Comparison of ENCODE assay signal across 15 mouse cellular contexts in the genomic region with DNA sequence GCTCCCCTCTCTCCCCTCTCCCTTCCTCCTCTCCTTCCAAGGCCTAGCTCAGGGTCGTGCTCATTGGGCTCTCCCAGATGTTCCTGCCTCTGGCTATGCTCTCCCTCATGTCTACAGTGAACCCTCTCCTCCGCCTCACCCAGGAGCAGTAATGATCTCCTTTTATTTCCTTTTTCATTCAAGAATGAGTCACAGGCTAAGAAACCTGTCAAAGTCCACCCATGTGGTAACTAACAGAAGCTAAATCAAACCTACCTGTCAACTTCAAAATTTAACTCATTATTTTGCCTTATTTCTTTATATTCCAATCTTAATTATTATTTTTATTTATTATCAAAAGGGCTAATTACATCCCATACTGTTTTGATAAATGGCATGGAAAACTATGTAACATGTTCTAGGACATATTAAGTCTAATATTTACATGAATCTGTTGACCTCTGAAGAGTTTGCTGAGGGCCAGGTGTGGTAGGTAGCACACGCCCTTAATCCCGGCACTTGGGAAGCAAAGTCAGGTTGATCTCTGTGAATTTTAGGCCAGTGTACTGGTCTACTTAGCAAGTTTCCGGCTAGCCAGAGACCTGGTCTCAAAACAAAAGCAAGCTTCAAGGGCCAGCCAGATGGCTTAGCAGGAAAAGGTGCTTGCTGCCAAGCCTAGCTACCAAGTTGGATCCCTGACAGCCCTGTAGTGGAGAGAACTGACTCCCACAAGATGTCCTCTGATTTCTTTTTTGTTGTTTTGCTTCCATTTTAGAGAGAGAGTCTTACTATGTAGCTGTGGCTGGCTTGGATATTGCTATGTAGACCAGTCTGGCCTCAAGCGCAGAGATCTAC. TPM values are rescaled to one million over a fixed set of nuclear protein-coding genes. Genes with fewer than 3 reads are reported as not detected.
DNase-seq lines count a peak whose midpoint lies in the region; ATAC-seq lines count a peak whose summit lies in the region.
"Had no signal": no experiment of that assay in that cellular context is flagged by ENCODE, and none has a peak within 500 bp of the region (broad histone marks: within the 10 kb centered on the region; RNA-seq: fewer than 3 reads in every experiment).

No protein-coding gene starts in this region.

- DNase-seq in layer of hippocampus, postnatal 14 days (ENCODE audit: low spot score in 2 of 2), result peak; percentile 31 to 65
- no peak for DNase-seq in layer of hippocampus, adult 9-10 months (ENCODE audit: low spot score)
- DNase-seq in brain, adult 2 months (ENCODE audit: low read depth, low spot score), result peak; percentile 96
- DNase-seq in cerebellum, adult 11 months, result peak; percentile 83
- DNase-seq in urinary bladder, adult 18-20 months (ENCODE audit: low spot score in 2 of 2), result no peak
- DNase-seq in thymus, postnatal 14 days, result no peak
- DNase-seq: adrenal gland, adult 8-10 months; heart, postnatal 36 days; kidney, postnatal 36 days; liver, embryonic 13.5 days; right cerebral cortex, postnatal 14 days had no signal

- H3K9me3 ChIP-seq in intestine, embryonic 15.5 days, result no peaks in the 10 kb centered on the region
- H3K9me3 ChIP-seq: liver, embryonic 13.5 days; midbrain, embryonic 15.5 days had no signal

- ATAC-seq in intestine, embryonic 15.5 days, result peak; percentile 76
- ATAC-seq: midbrain, embryonic 15.5 days had no signal

- H3K9ac ChIP-seq in intestine, embryonic 15.5 days, result no peak overlapping the region
- H3K9ac ChIP-seq: liver, embryonic 13.5 days; midbrain, embryonic 15.5 days had no signal

- no peaks in the 10 kb centered on the region for H3K36me3 ChIP-seq in intestine, embryonic 15.5 days
- H3K36me3 ChIP-seq: liver, embryonic 13.5 days; midbrain, embryonic 15.5 days had no signal

- no peaks in the 10 kb centered on the region for H3K27me3 ChIP-seq in intestine, embryonic 15.5 days (replicated peaks)
- H3K27me3 ChIP-seq: CH12.LX; liver, embryonic 13.5 days; midbrain, embryonic 15.5 days had no signal

- no peak overlapping the region; the same call in 1 of the 2 replicates for H3K27ac ChIP-seq in intestine, embryonic 15.5 days
- H3K27ac ChIP-seq: heart, adult 2 months; liver, embryonic 13.5 days; midbrain, embryonic 15.5 days had no signal

- H3K4me1 ChIP-seq in intestine, embryonic 15.5 days (replicated peaks), result 0 out of 2 replicates have a peak, but pooled peaks cover 3% of the 10 kb centered on the region
- H3K4me1 ChIP-seq: midbrain, embryonic 15.5 days had no signal

- H3K4me2 ChIP-seq in intestine, embryonic 15.5 days (replicated peaks), result no peak overlapping the region
- H3K4me2 ChIP-seq: midbrain, embryonic 15.5 days had no signal

- H3K4me3 ChIP-seq in intestine, embryonic 15.5 days (replicated peaks), result no peak overlapping the region
- H3K4me3 ChIP-seq: heart, adult 2 months; liver, embryonic 13.5 days; midbrain, embryonic 15.5 days had no signal

- WGBS in intestine, embryonic 15.5 days, result 73% methylated on average over 6 of the region's 6 CpGs

RNA-seq across cellular contexts. Expression of a gene that starts 51.9 kb away (rescaled TPM):
- 10 to 100 TPM; 71.6 to 74.2 TPM for total RNA-seq in layer of hippocampus, postnatal 14 days (2021)
- polyA plus RNA-seq in intestine, embryonic 15.5 days (2015; fragmentation: Nextera tagmentation; extraction: Ambion mirVana), result 45.7 and 50.0 TPM in 2 replicates

Comparison
In these comparisons a context has a peak if more than half of its experiments do, and no peak if none do; other contexts are left out.
1. DNase-seq: peak in layer of hippocampus, postnatal 14 days (2 of 2), brain, adult 2 months (single experiment) and cerebellum, adult 11 months (single experiment); none in layer of hippocampus, adult 9-10 months (single experiment), urinary bladder, adult 18-20 months (0 of 2) and thymus, postnatal 14 days (single experiment).